ENCODE assay signal across 8 mouse cellular contexts in the genomic region with DNA sequence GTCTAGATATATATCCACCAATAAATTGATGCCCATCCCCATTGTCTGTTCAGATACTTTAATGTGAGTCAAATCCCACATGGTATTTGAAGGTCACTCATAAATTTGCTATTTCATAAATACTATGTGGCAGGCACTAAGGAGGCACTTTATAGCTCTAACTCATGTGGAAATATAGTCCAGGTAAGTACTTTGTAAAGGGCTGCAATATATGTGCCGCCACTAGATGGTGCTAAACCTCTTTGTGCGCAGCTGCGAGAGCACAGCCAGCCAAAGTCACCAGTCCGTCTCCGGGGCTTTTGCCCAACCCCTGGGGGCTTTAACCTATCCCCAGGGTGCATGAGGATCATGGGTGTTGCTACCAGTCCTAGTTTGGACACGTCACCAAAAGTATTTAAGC. TPM values are rescaled to one million over a fixed set of nuclear protein-coding genes. Genes with fewer than 3 reads are reported as not detected.
DNase-seq lines count a peak whose midpoint lies in the region; ATAC-seq and TF ChIP-seq lines count a peak whose summit lies in the region.
"Not testable (repeated sequence)": the region's sequence is repeated elsewhere in the genome, so short reads cannot be mapped to it uniquely, and the experiment has no call there.

No protein-coding gene starts in this region.

- H3K4me2 ChIP-seq in hindbrain, embryonic 11.5 days (replicated peaks; ENCODE audit: low read depth, low read length); midbrain, postnatal 0 days (ENCODE audit: low read depth, low read length, poor library complexity, severe bottlenecking): not testable (repeated sequence)
- H3K4me2 ChIP-seq in stomach, embryonic 15.5 days: peak overlapping the region; percentile 23; the same call in 1 of the 2 replicates

- TF ChIP-seq CTCF in midbrain, postnatal 0 days (IDR thresholded peaks at IDR 0.05): peak; percentile 62

- not testable (repeated sequence) for H3K9ac ChIP-seq in hindbrain, embryonic 11.5 days (ENCODE audit: low read depth, low read length); midbrain, postnatal 0 days (replicated peaks; ENCODE audit: low read length, poor library complexity, severe bottlenecking); stomach, embryonic 15.5 days

- not testable (repeated sequence) for H3K9me3 ChIP-seq in hindbrain, embryonic 11.5 days (ENCODE audit: control insufficient read depth, low read length); midbrain, postnatal 0 days (ENCODE audit: low read length); stomach, embryonic 15.5 days

- intact Hi-C loops in left cerebral cortex, postnatal 4 days (cut with DNase I): not testable (repeated sequence)

- H3K27ac ChIP-seq in hindbrain, embryonic 11.5 days (ENCODE audit: low read depth, low read length); midbrain, postnatal 0 days (ENCODE audit: low read depth, low read length); stomach, embryonic 15.5 days: not testable (repeated sequence)

- not testable (repeated sequence) for H3K36me3 ChIP-seq in hindbrain, embryonic 11.5 days (ENCODE audit: control insufficient read depth, insufficient read depth, low read length); midbrain, postnatal 0 days (ENCODE audit: insufficient read depth, low read length); stomach, embryonic 15.5 days

- peak; percentile 14 for DNase-seq in CD4-positive, CD25-positive, alpha-beta regulatory T cell, adult 2 months (ENCODE audit: low read depth, low spot score)
- peak; percentile 13 to 32 for DNase-seq in cerebellum, adult 18-20 months
- DNase-seq in frontal cortex, adult 2 months (ENCODE audit: extremely low spot score in 1 of 2, low spot score in 1 of 2): peak; percentile 8 to 85
- not testable (repeated sequence) for DNase-seq in hindbrain, embryonic 11.5 days (ENCODE audit: low spot score); midbrain, postnatal 0 days (ENCODE audit: low spot score)
- peak; percentile 52 for DNase-seq in kidney, postnatal 14 days
- DNase-seq in left cerebral cortex, postnatal 4 days: peak; percentile 30

- 7% methylated on average over 4 of the region's 6 CpGs for WGBS in hindbrain, embryonic 11.5 days
- 4% methylated on average over 4 of the region's 6 CpGs for WGBS in midbrain, postnatal 0 days
- WGBS in stomach, embryonic 15.5 days: 2% methylated on average over 6 of the region's 6 CpGs

- not testable (repeated sequence) for H3K27me3 ChIP-seq in hindbrain, embryonic 11.5 days (ENCODE audit: control insufficient read depth, insufficient read depth, low read length); midbrain, postnatal 0 days (ENCODE audit: insufficient read depth, low read length); stomach, embryonic 15.5 days (replicated peaks)

- H3K4me1 ChIP-seq in hindbrain, embryonic 11.5 days (replicated peaks; ENCODE audit: control insufficient read depth, insufficient read depth, low read length); midbrain, postnatal 0 days (ENCODE audit: insufficient read depth, low read length); stomach, embryonic 15.5 days: not testable (repeated sequence)

- not testable (repeated sequence) for H3K4me3 ChIP-seq in hindbrain, embryonic 11.5 days (ENCODE audit: low read depth, low read length); midbrain, postnatal 0 days (ENCODE audit: low read depth, low read length); stomach, embryonic 15.5 days (replicated peaks)

- ATAC-seq in hindbrain, embryonic 11.5 days (ENCODE audit: low FRiP score): peak; percentile 87
- ATAC-seq in midbrain, postnatal 0 days (ENCODE audit: low FRiP score): peak; percentile 31; the same call in 1 of the 2 replicates
- ATAC-seq in stomach, embryonic 15.5 days (ENCODE audit: insufficient read depth, low FRiP score, low read depth): not testable (repeated sequence)

RNA-seq across cellular contexts. Expression of a gene that starts 18.8 kb away (rescaled TPM):
- polyA plus RNA-seq in frontal cortex, adult 2 months (2012; rRNA removed): not detected in 2 replicates
- not detected in 2 replicates for polyA plus RNA-seq in hindbrain, embryonic 11.5 days (2014; fragmentation: Nextera tagmentation; extraction: Ambion mirVana)
- total RNA-seq in left cerebral cortex, postnatal 4 days (2021): not detected
- total RNA-seq in midbrain, postnatal 0 days (2014; rRNA removed): 1.2 TPM in 1 of 2 replicates, not detected in the other
- not detected in 2 replicates for polyA plus RNA-seq in midbrain, postnatal 0 days (2015; fragmentation: Nextera tagmentation; extraction: Ambion mirVana)
- polyA plus RNA-seq in stomach, embryonic 15.5 days (2015; fragmentation: Nextera tagmentation; extraction: Ambion mirVana): 0.24 and 0.36 TPM in 2 replicates
